Mouse (Mus musculus): ENCODE measurements at regions not wholly inside any gene's neighbourhood (a gene's known extent, or its start where the extent isn't known, plus 50 kb on each side); places are given as distances from the start of the nearest gene placed in this dataset.

- TF ChIP-seq CTCF (IDR thresholded peaks at IDR 0.05): no peak
- peak; percentile 51; the same call in 1 of the 2 replicates for TF ChIP-seq EP300 (IDR thresholded peaks at IDR 0.05)
These were observed 380.3 kb downstream of the Tns1 start for GRCm38 (mm10) chr1:73743737-73744554.
